Mouse (Mus musculus): ENCODE data around the gene Map6.

GRCm38 (mm10) chr7:99312058-99312457 lies 44.8 kb downstream of the Map6 start:
- TF ChIP-seq CTCF (IDR thresholded peaks at IDR 0.05; ENCODE audit: borderline replicate concordance, insufficient read depth, low read length) (no peak), POLR2A (IDR thresholded peaks at IDR 0.05; ENCODE audit: low read depth, low read length) (no peak)

Data from embryonic fibroblast, embryonic 13.5 days (primary cell).